In genomic region chr15:102248131-102248811, GRCm38 (mm10) we compare ENCODE assay signal across 8 mouse cellular contexts. TPM values are rescaled to one million over a fixed set of nuclear protein-coding genes. Genes with fewer than 3 reads are reported as not detected.
DNase-seq lines count a peak whose midpoint lies in the region; ATAC-seq and TF ChIP-seq lines count a peak whose summit lies in the region.

No protein-coding gene starts in this region.

- in situ Hi-C loops in CH12.LX (cut with MboI; ENCODE audit: low pct_ligation_motif_present, low pct_unique_long_range_greater_than_20kb, low sequenced_read_pairs), result no loop called here

- peak in 1 of 2 experiments; percentile 43 for DNase-seq in heart, adult 2 months
- no peak for DNase-seq in heart, adult 9 months (ENCODE audit: low spot score in 2 of 2)
- DNase-seq in CH12.LX (ENCODE audit: extremely low read depth), result no peak
- DNase-seq in liver, embryonic 14.5 days (ENCODE audit: low read depth in 3 of 3, low spot score in 3 of 3), result no peak
- DNase-seq in urinary bladder, postnatal 25 days (ENCODE audit: low spot score), result no peak

- H3K4me1 ChIP-seq in heart, adult 2 months (ENCODE audit: control insufficient read depth, insufficient read depth, low read length), result peaks cover 4% of the 10 kb centered on the region; the same call in 1 of the 2 replicates
- H3K4me1 ChIP-seq in CH12.LX (ENCODE audit: control insufficient read depth in 1 of 2, insufficient read depth in 2 of 2), result peaks cover 5 to 26% of the 10 kb centered on the region in 2 experiments; a peak in 2 of 4 replicates
- peaks cover 51% of the 10 kb centered on the region for H3K4me1 ChIP-seq in forebrain, embryonic 12.5 days
- H3K4me1 ChIP-seq in liver, embryonic 14.5 days (replicated peaks; ENCODE audit: control insufficient read depth in 2 of 2, insufficient read depth in 2 of 2, low read length in 1 of 2), result peaks cover 0 to 11% of the 10 kb centered on the region in 2 experiments; a peak in 2 of 4 replicates

- H3K4me3 ChIP-seq in heart, adult 2 months, result peak overlapping the region; percentile 78
- H3K4me3 ChIP-seq in CH12.LX (replicated peaks in 1 of 3; ENCODE audit: low read depth in 2 of 3, low read length in 2 of 3, poor library complexity in 1 of 3), result peak overlapping the region; percentile 16 to 55 (median 53)
- peak overlapping the region; percentile 65 for H3K4me3 ChIP-seq in forebrain, embryonic 12.5 days (replicated peaks)
- peak overlapping the region; percentile 37 to 51 for H3K4me3 ChIP-seq in liver, embryonic 14.5 days (ENCODE audit: insufficient read depth in 1 of 2, low read depth in 2 of 2, low read length in 2 of 2)

- H3K27me3 ChIP-seq in heart, adult 2 months (ENCODE audit: control insufficient read depth, insufficient read depth, low read length), result no peaks in the 10 kb centered on the region
- H3K27me3 ChIP-seq in CH12.LX (replicated peaks), result peaks cover 80% of the 10 kb centered on the region
- H3K27me3 ChIP-seq in forebrain, embryonic 12.5 days, result peaks cover 87% of the 10 kb centered on the region
- H3K27me3 ChIP-seq in liver, embryonic 14.5 days (ENCODE audit: control insufficient read depth, insufficient read depth, low read length), result peaks cover 70% of the 10 kb centered on the region

- TF ChIP-seq EP300 in heart, adult 2 months (IDR thresholded peaks at IDR 0.05; ENCODE audit: insufficient read depth, low read depth, low read length), result no peak
- no peak for TF ChIP-seq EP300 in CH12.LX (IDR thresholded peaks at IDR 0.05; ENCODE audit: low read length)
- TF ChIP-seq EP300 in liver, embryonic 14.5 days (IDR thresholded peaks at IDR 0.05; ENCODE audit: low read depth), result no peak

- WGBS in heart, adult 2 months, result 28% methylated on average over 8 of the region's 8 CpGs
- 5% methylated on average over 8 of the region's 8 CpGs for WGBS in forebrain, embryonic 12.5 days
- 11% methylated on average over 8 of the region's 8 CpGs for WGBS in liver, embryonic 14.5 days (ENCODE audit: insufficient replicate concordance)

- H3K9me3 ChIP-seq in CH12.LX (replicated peaks; ENCODE audit: low read length), result no peaks in the 10 kb centered on the region
- H3K9me3 ChIP-seq in forebrain, embryonic 12.5 days, result no peaks in the 10 kb centered on the region
- no peaks in the 10 kb centered on the region for H3K9me3 ChIP-seq in liver, embryonic 14.5 days (ENCODE audit: control insufficient read depth, low read length)

- TF ChIP-seq POLR2A in heart, adult 2 months (IDR thresholded peaks at IDR 0.05; ENCODE audit: insufficient read depth, low read depth, low read length), result 0 out of 2 replicates have a peak, but pooled peaks have one; percentile 19
- TF ChIP-seq POLR2A in CH12.LX (IDR thresholded peaks at IDR 0.05; ENCODE audit: low read depth, low read length), result no peak

- no peak for TF ChIP-seq CTCF in heart, adult 2 months (IDR thresholded peaks at IDR 0.05)
- TF ChIP-seq CTCF in CH12.LX (conservative IDR thresholded peaks at IDR 0.05 in 1 of 2, IDR thresholded peaks at IDR 0.05 in 1 of 2; ENCODE audit: low read depth in 2 of 2, low read length in 2 of 2), result no peak
- no peak for TF ChIP-seq CTCF in liver, embryonic 14.5 days (IDR thresholded peaks at IDR 0.05; ENCODE audit: low read depth)

- TF ChIP-seq RAD21 in CH12.LX (IDR thresholded peaks at IDR 0.05; ENCODE audit: low read depth, low read length), result no peak

- no peaks in the 10 kb centered on the region for H3K36me3 ChIP-seq in heart, adult 2 months (ENCODE audit: control insufficient read depth, insufficient read depth, low read length)
- no peaks in the 10 kb centered on the region for H3K36me3 ChIP-seq in CH12.LX (replicated peaks in 1 of 2; ENCODE audit: control insufficient read depth in 1 of 2, insufficient read depth in 1 of 2, low read length in 1 of 2)
- H3K36me3 ChIP-seq in forebrain, embryonic 12.5 days (replicated peaks), result no peaks in the 10 kb centered on the region
- no peaks in the 10 kb centered on the region for H3K36me3 ChIP-seq in liver, embryonic 14.5 days (replicated peaks; ENCODE audit: control insufficient read depth, insufficient read depth, low read depth)

- peak overlapping the region; percentile 96 for H3K27ac ChIP-seq in heart, adult 2 months
- no peak overlapping the region for H3K27ac ChIP-seq in CH12.LX (ENCODE audit: insufficient read depth, low read depth)
- H3K27ac ChIP-seq in forebrain, embryonic 12.5 days, result peak overlapping the region; percentile 80
- no peak overlapping the region for H3K27ac ChIP-seq in liver, embryonic 14.5 days

- H3K79me2 ChIP-seq in heart, adult 2 months (replicated peaks; ENCODE audit: control insufficient read depth, insufficient read depth, low read length), result peaks cover 2% of the 10 kb centered on the region; the same call in 1 of the 2 replicates
- H3K79me2 ChIP-seq in CH12.LX (replicated peaks; ENCODE audit: control insufficient read depth, extremely low read depth, insufficient read depth, poor library complexity, severe bottlenecking), result no peaks in the 10 kb centered on the region

- H3K9ac ChIP-seq in heart, adult 2 months (ENCODE audit: low read depth, low read length), result peak overlapping the region; percentile 87
- H3K9ac ChIP-seq in CH12.LX (ENCODE audit: insufficient read depth, low read depth), result peak overlapping the region; percentile 57
- peak overlapping the region; percentile 65 for H3K9ac ChIP-seq in forebrain, embryonic 12.5 days
- H3K9ac ChIP-seq in liver, embryonic 14.5 days (replicated peaks), result no peak overlapping the region

- ATAC-seq in forebrain, embryonic 12.5 days (ENCODE audit: low FRiP score), result no peak
- no peak for ATAC-seq in liver, embryonic 14.5 days (ENCODE audit: insufficient read depth)
- no peak for ATAC-seq in monocyte, adult 5-6 weeks (replicated peaks; ENCODE audit: insufficient number of reproducible peaks, low FRiP score, low TSS enrichment, poor library complexity, severe bottlenecking)
- ATAC-seq in cerebellum, adult (ENCODE audit: insufficient number of reproducible peaks, low FRiP score, low TSS enrichment), result no peak

- peak overlapping the region; percentile 24 for H3K4me2 ChIP-seq in CH12.LX (ENCODE audit: insufficient read depth, low read depth, poor library complexity, severe bottlenecking)
- H3K4me2 ChIP-seq in forebrain, embryonic 12.5 days, result peak overlapping the region; percentile 98
- H3K4me2 ChIP-seq in liver, embryonic 14.5 days (ENCODE audit: low read depth), result peak overlapping the region; percentile 62

- dilution Hi-C loops in CH12.LX (cut with MboI; ENCODE audit: extremely low pct_ligation_motif_present, extremely low pct_unique_long_range_greater_than_20kb, low sequenced_read_pairs), result no loop called here

- intact Hi-C loops in heart, adult 2 months (cut with DNase I), result loop anchor here (2.0 kb wide), 1 partner anchor 31 kb away; the partner anchor contains the start of gene Mfsd5

RNA-seq across cellular contexts. Expression of gene Rarg, which starts 9.0 kb away (rescaled TPM):
- 10 to 100 TPM; 18.1 to 20.3 TPM for total RNA-seq in heart, adult 2 months (2021)
- 19.9 and 26.9 TPM in 2 replicates for polyA plus RNA-seq in heart, adult 2 months (2012; rRNA removed)
- total RNA-seq in CH12.LX (2012; rRNA removed) (0.64 and 0.76 TPM in 2 replicates), CH12.LX (2014; rRNA removed) (0.17 and 0.32 TPM in 2 replicates)
- polyA plus RNA-seq in CH12.LX (2012; ENCODE audit: insufficient read length, low read depth), result 0.63 and 0.76 TPM in 2 replicates
- polyA plus RNA-seq in forebrain, embryonic 12.5 days (2016; fragmentation: Nextera tagmentation; extraction: Ambion mirVana), result 13.1 and 16.7 TPM in 2 replicates
- polyA plus RNA-seq in liver, embryonic 14.5 days (2012; rRNA removed), result 2.3 and 2.5 TPM in 2 replicates
- polyA plus RNA-seq in liver, embryonic 14.5 days (2014; fragmentation: Nextera tagmentation; extraction: Ambion mirVana), result 1.9 and 2.1 TPM in 2 replicates
- 18.8 to 30.0 TPM (median 26.6 TPM) in 3 replicates for total RNA-seq in monocyte, adult 5-6 weeks (2017)

RNA-seq across cellular contexts. Expression of gene Itgb7, which starts 16.5 kb away (rescaled TPM):
- 1 to 10 TPM; 1.5 to 2.0 TPM for total RNA-seq in heart, adult 2 months (2021)
- 2.4 and 4.6 TPM in 2 replicates for polyA plus RNA-seq in heart, adult 2 months (2012; rRNA removed)
- total RNA-seq in CH12.LX (2012; rRNA removed) (10.1 and 17.7 TPM in 2 replicates), CH12.LX (2014; rRNA removed) (1.8 and 3.7 TPM in 2 replicates)
- 2.8 and 4.2 TPM in 2 replicates for polyA plus RNA-seq in CH12.LX (2012; ENCODE audit: insufficient read length, low read depth)
- polyA plus RNA-seq in forebrain, embryonic 12.5 days (2016; fragmentation: Nextera tagmentation; extraction: Ambion mirVana), result 0.65 and 0.88 TPM in 2 replicates
- polyA plus RNA-seq in liver, embryonic 14.5 days (2012; rRNA removed), result 1.6 and 2.7 TPM in 2 replicates
- 5.6 and 5.7 TPM in 2 replicates for polyA plus RNA-seq in liver, embryonic 14.5 days (2014; fragmentation: Nextera tagmentation; extraction: Ambion mirVana)
- 533 to 618 TPM (median 601 TPM) in 3 replicates for total RNA-seq in monocyte, adult 5-6 weeks (2017)

RNA-seq across cellular contexts. Expression of gene Gm9918, which starts 22.1 kb away (rescaled TPM):
- total RNA-seq in heart, adult 2 months (2021), result not detected
- polyA plus RNA-seq in heart, adult 2 months (2012; rRNA removed), result 0.06 TPM in 1 of 2 replicates, not detected in the other
- total RNA-seq in CH12.LX (2012; rRNA removed) (not detected in 2 replicates), CH12.LX (2014; rRNA removed) (not detected in 2 replicates)
- not detected in 2 replicates for polyA plus RNA-seq in CH12.LX (2012; ENCODE audit: insufficient read length, low read depth)
- polyA plus RNA-seq in forebrain, embryonic 12.5 days (2016; fragmentation: Nextera tagmentation; extraction: Ambion mirVana), result 0.09 and 0.17 TPM in 2 replicates
- polyA plus RNA-seq in liver, embryonic 14.5 days (2012; rRNA removed), result 0.04 TPM in 1 of 2 replicates, not detected in the other
- polyA plus RNA-seq in liver, embryonic 14.5 days (2014; fragmentation: Nextera tagmentation; extraction: Ambion mirVana), result 0.04 TPM in 1 of 2 replicates, not detected in the other
- not detected in 3 replicates for total RNA-seq in monocyte, adult 5-6 weeks (2017)

RNA-seq across cellular contexts. Expression of gene Mfsd5, which starts 31.0 kb away (rescaled TPM):
- total RNA-seq in heart, adult 2 months (2021), result 10 to 100 TPM; 17.0 to 19.4 TPM
- polyA plus RNA-seq in heart, adult 2 months (2012; rRNA removed), result 37.8 and 47.9 TPM in 2 replicates
- total RNA-seq in CH12.LX (2012; rRNA removed) (31.1 and 37.1 TPM in 2 replicates), CH12.LX (2014; rRNA removed) (43.7 and 51.8 TPM in 2 replicates)
- 76.2 and 90.6 TPM in 2 replicates for polyA plus RNA-seq in CH12.LX (2012; ENCODE audit: insufficient read length, low read depth)
- polyA plus RNA-seq in forebrain, embryonic 12.5 days (2016; fragmentation: Nextera tagmentation; extraction: Ambion mirVana), result 48.9 and 50.5 TPM in 2 replicates
- 13.4 and 15.4 TPM in 2 replicates for polyA plus RNA-seq in liver, embryonic 14.5 days (2012; rRNA removed)
- polyA plus RNA-seq in liver, embryonic 14.5 days (2014; fragmentation: Nextera tagmentation; extraction: Ambion mirVana), result 21.2 and 23.5 TPM in 2 replicates
- 30.1 to 39.1 TPM (median 34.0 TPM) in 3 replicates for total RNA-seq in monocyte, adult 5-6 weeks (2017)

RNA-seq across cellular contexts. Expression of gene Csad, which starts 43.7 kb away (rescaled TPM):
- total RNA-seq in heart, adult 2 months (2021), result 10 to 100 TPM; 13.1 to 15.6 TPM
- polyA plus RNA-seq in heart, adult 2 months (2012; rRNA removed), result 33.4 and 42.1 TPM in 2 replicates
- total RNA-seq in CH12.LX (2012; rRNA removed), result 2.8 and 4.7 TPM in 2 replicates
- 3.6 and 3.7 TPM in 2 replicates for total RNA-seq in CH12.LX (2014; rRNA removed)
- 3.8 and 4.2 TPM in 2 replicates for polyA plus RNA-seq in CH12.LX (2012; ENCODE audit: insufficient read length, low read depth)
- 46.2 and 51.8 TPM in 2 replicates for polyA plus RNA-seq in forebrain, embryonic 12.5 days (2016; fragmentation: Nextera tagmentation; extraction: Ambion mirVana)
- 14.9 and 17.9 TPM in 2 replicates for polyA plus RNA-seq in liver, embryonic 14.5 days (2012; rRNA removed)
- 22.6 and 24.0 TPM in 2 replicates for polyA plus RNA-seq in liver, embryonic 14.5 days (2014; fragmentation: Nextera tagmentation; extraction: Ambion mirVana)
- 4.1 to 11.2 TPM (median 8.1 TPM) in 3 replicates for total RNA-seq in monocyte, adult 5-6 weeks (2017)

Comparison
In these comparisons a context has a peak if more than half of its experiments do, and no peak if none do; other contexts are left out.
1. H3K27ac ChIP-seq: peak in heart, adult 2 months (single experiment) and forebrain, embryonic 12.5 days (single experiment); none in CH12.LX (single experiment) and liver, embryonic 14.5 days (single experiment).
2. H3K4me2 ChIP-seq: peak in every context shown above with its lines; median percentile 98 in forebrain, embryonic 12.5 days; 62 in liver, embryonic 14.5 days; 24 in CH12.LX.
3. Peak in every context shown above with its lines, with median percentiles within 50 percentile points of each other: H3K4me3 ChIP-seq.